Mouse (Mus musculus): ENCODE results near the gene Plekho2. TPM values are rescaled to one million over a fixed set of nuclear protein-coding genes. Genes with fewer than 3 reads are reported as not detected.

Gene Plekho2
- polyA plus RNA-seq, 1 experiment from 2014 or later: 11.2 TPM

GRCm38 (mm10) chr9:65580401-65581256 lies 789 bp upstream of the Plekho2 start:
- Histone ChIP-seq H3K9me3 (replicated peaks; ENCODE audit: control insufficient read depth, low read length) (no peaks in the 10 kb centered on the region), H3K36me3 (replicated peaks; ENCODE audit: control insufficient read depth, insufficient read depth, low read depth, low read length) (no peaks in the 10 kb centered on the region), H3K27me3 (ENCODE audit: control insufficient read depth, insufficient read depth, low read length) (no peaks in the 10 kb centered on the region), H3K4me1 (ENCODE audit: control insufficient read depth, insufficient read depth, low read length) (no peaks in the 10 kb centered on the region), H3K9ac (replicated peaks; ENCODE audit: low read length) (peak overlapping the region; percentile 28), H3K4me3 (ENCODE audit: low read depth, low read length) (peak overlapping the region; percentile 29), H3K27ac (replicated peaks; ENCODE audit: low read depth, low read length) (peak overlapping the region; percentile 53; the same call in 1 of the 2 replicates), H3K4me2 (ENCODE audit: low read depth, low read length) (peak overlapping the region; percentile 47)
- DNase-seq (ENCODE audit: low spot score) (peak; percentile 91), ATAC-seq (replicated peaks; ENCODE audit: insufficient number of reproducible peaks, low FRiP score, low TSS enrichment, low read depth) (peak; percentile 81)
- 7% methylated on average over 22 of the region's 29 CpGs for WGBS

- H3K27me3 ChIP-seq (ENCODE audit: control insufficient read depth, insufficient read depth, low read length): no peaks in the 10 kb centered on the region
- DNase-seq (ENCODE audit: low spot score) (no peak), ATAC-seq (replicated peaks; ENCODE audit: insufficient number of reproducible peaks, low FRiP score, low TSS enrichment, low read depth) (no peak)
- H3K27ac ChIP-seq (replicated peaks; ENCODE audit: low read depth, low read length): no peak overlapping the region
- peak overlapping the region; percentile 63 for H3K4me3 ChIP-seq (ENCODE audit: low read depth, low read length)
- H3K9ac ChIP-seq (replicated peaks; ENCODE audit: low read length): no peak overlapping the region; the same call in 1 of the 2 replicates
- no peaks in the 10 kb centered on the region for H3K4me1 ChIP-seq (ENCODE audit: control insufficient read depth, insufficient read depth, low read length)
- H3K36me3 ChIP-seq (replicated peaks; ENCODE audit: control insufficient read depth, insufficient read depth, low read depth, low read length): no peaks in the 10 kb centered on the region
- H3K9me3 ChIP-seq (replicated peaks; ENCODE audit: control insufficient read depth, low read length): no peaks in the 10 kb centered on the region
- WGBS: 44% methylated on average over 9 of the region's 9 CpGs
- H3K4me2 ChIP-seq (ENCODE audit: low read depth, low read length): peak overlapping the region; percentile 74; the same call in 1 of the 2 replicates
These were observed 1.0 kb downstream of the Plekho2 start for GRCm38 (mm10) chr9:65578801-65579249.

- Histone ChIP-seq H3K4me1 (ENCODE audit: control insufficient read depth, insufficient read depth, low read length) (no peaks in the 10 kb centered on the region; the same call in 1 of the 2 replicates), H3K27ac (replicated peaks; ENCODE audit: low read depth, low read length) (no peak overlapping the region), H3K4me2 (ENCODE audit: low read depth, low read length) (no peak overlapping the region), H3K4me3 (ENCODE audit: low read depth, low read length) (no peak overlapping the region), H3K9me3 (replicated peaks; ENCODE audit: control insufficient read depth, low read length) (no peaks in the 10 kb centered on the region), H3K9ac (replicated peaks; ENCODE audit: low read length) (no peak overlapping the region), H3K36me3 (replicated peaks; ENCODE audit: control insufficient read depth, insufficient read depth, low read depth, low read length) (no peaks in the 10 kb centered on the region; the same call in 1 of the 2 replicates), H3K27me3 (ENCODE audit: control insufficient read depth, insufficient read depth, low read length) (no peaks in the 10 kb centered on the region)
- ATAC-seq (replicated peaks; ENCODE audit: insufficient number of reproducible peaks, low FRiP score, low TSS enrichment, low read depth) (no peak), DNase-seq (ENCODE audit: low spot score) (no peak)
- WGBS: 88% methylated on average over 4 of the region's 4 CpGs
These were observed 2.2 kb downstream of the Plekho2 start for GRCm38 (mm10) chr9:65577511-65578196.

- Histone ChIP-seq H3K27ac (replicated peaks; ENCODE audit: low read depth, low read length) (no peak overlapping the region), H3K36me3 (replicated peaks; ENCODE audit: control insufficient read depth, insufficient read depth, low read depth, low read length) (no peaks in the 10 kb centered on the region; the same call in 1 of the 2 replicates), H3K27me3 (ENCODE audit: control insufficient read depth, insufficient read depth, low read length) (no peaks in the 10 kb centered on the region), H3K4me3 (ENCODE audit: low read depth, low read length) (no peak overlapping the region), H3K4me1 (ENCODE audit: control insufficient read depth, insufficient read depth, low read length) (no peaks in the 10 kb centered on the region; the same call in 1 of the 2 replicates), H3K9ac (replicated peaks; ENCODE audit: low read length) (no peak overlapping the region), H3K9me3 (replicated peaks; ENCODE audit: control insufficient read depth, low read length) (no peaks in the 10 kb centered on the region), H3K4me2 (ENCODE audit: low read depth, low read length) (peak overlapping the region; percentile 19; the same call in 1 of the 2 replicates)
- DNase-seq (ENCODE audit: low spot score) (no peak), ATAC-seq (replicated peaks; ENCODE audit: insufficient number of reproducible peaks, low FRiP score, low TSS enrichment, low read depth) (no peak)
- 29% methylated on average over 7 of the region's 7 CpGs for WGBS
These were observed 2.9 kb downstream of the Plekho2 start for GRCm38 (mm10) chr9:65576861-65577510.

- H3K27ac ChIP-seq (replicated peaks; ENCODE audit: low read depth, low read length): no peak overlapping the region
- H3K4me2 ChIP-seq (ENCODE audit: low read depth, low read length): no peak overlapping the region
- DNase-seq (ENCODE audit: low spot score) (no peak), ATAC-seq (replicated peaks; ENCODE audit: insufficient number of reproducible peaks, low FRiP score, low TSS enrichment, low read depth) (no peak)
- H3K27me3 ChIP-seq (ENCODE audit: control insufficient read depth, insufficient read depth, low read length): no peaks in the 10 kb centered on the region
- H3K36me3 ChIP-seq (replicated peaks; ENCODE audit: control insufficient read depth, insufficient read depth, low read depth, low read length): no peaks in the 10 kb centered on the region; the same call in none of the 2 replicates
- H3K4me1 ChIP-seq (ENCODE audit: control insufficient read depth, insufficient read depth, low read length): no peaks in the 10 kb centered on the region; the same call in 1 of the 2 replicates
- no peak overlapping the region for H3K4me3 ChIP-seq (ENCODE audit: low read depth, low read length)
- no peaks in the 10 kb centered on the region for H3K9me3 ChIP-seq (replicated peaks; ENCODE audit: control insufficient read depth, low read length)
- H3K9ac ChIP-seq (replicated peaks; ENCODE audit: low read length): no peak overlapping the region
- WGBS: 80% methylated on average over 8 of the region's 8 CpGs
These were observed 4.2 kb downstream of the Plekho2 start for GRCm38 (mm10) chr9:65575393-65576196.

- Histone ChIP-seq H3K9me3 (replicated peaks; ENCODE audit: control insufficient read depth, low read length) (no peaks in the 10 kb centered on the region), H3K4me3 (ENCODE audit: low read depth, low read length) (no peak overlapping the region), H3K4me2 (ENCODE audit: low read depth, low read length) (no peak overlapping the region), H3K27ac (replicated peaks; ENCODE audit: low read depth, low read length) (no peak overlapping the region), H3K36me3 (replicated peaks; ENCODE audit: control insufficient read depth, insufficient read depth, low read depth, low read length) (no peaks in the 10 kb centered on the region; the same call in none of the 2 replicates), H3K4me1 (ENCODE audit: control insufficient read depth, insufficient read depth, low read length) (no peaks in the 10 kb centered on the region; the same call in 1 of the 2 replicates), H3K27me3 (ENCODE audit: control insufficient read depth, insufficient read depth, low read length) (no peaks in the 10 kb centered on the region), H3K9ac (replicated peaks; ENCODE audit: low read length) (no peak overlapping the region)
- DNase-seq (ENCODE audit: low spot score) (no peak), ATAC-seq (replicated peaks; ENCODE audit: insufficient number of reproducible peaks, low FRiP score, low TSS enrichment, low read depth) (no peak)
- 81% methylated on average over 11 of the region's 11 CpGs for WGBS
These were observed 5.1 kb downstream of the Plekho2 start for GRCm38 (mm10) chr9:65574513-65575392.
